Mouse (Mus musculus) lung, adult 2 months (tissue): Measurements from ENCODE around the gene Lrch1.

ENCODE experiments used
- CTCF ChIP-seq: fragments of 200-500 bp; IDR thresholded peaks from 2 replicates; pipeline ENCODE4 v1.5.1; 2011; ENCODE audit warnings: mild to moderate bottlenecking, low read length, control low read depth; ENCODE audit not compliant: insufficient read depth
- POLR2A ChIP-seq: fragments of 200-500 bp; IDR thresholded peaks from 2 replicates; pipeline ENCODE4 v1.6.1; 2011; ENCODE audit warnings: low read depth, mild to moderate bottlenecking, control low read depth, low read length, borderline replicate concordance; ENCODE audit errors: extremely low read depth

DNA sequence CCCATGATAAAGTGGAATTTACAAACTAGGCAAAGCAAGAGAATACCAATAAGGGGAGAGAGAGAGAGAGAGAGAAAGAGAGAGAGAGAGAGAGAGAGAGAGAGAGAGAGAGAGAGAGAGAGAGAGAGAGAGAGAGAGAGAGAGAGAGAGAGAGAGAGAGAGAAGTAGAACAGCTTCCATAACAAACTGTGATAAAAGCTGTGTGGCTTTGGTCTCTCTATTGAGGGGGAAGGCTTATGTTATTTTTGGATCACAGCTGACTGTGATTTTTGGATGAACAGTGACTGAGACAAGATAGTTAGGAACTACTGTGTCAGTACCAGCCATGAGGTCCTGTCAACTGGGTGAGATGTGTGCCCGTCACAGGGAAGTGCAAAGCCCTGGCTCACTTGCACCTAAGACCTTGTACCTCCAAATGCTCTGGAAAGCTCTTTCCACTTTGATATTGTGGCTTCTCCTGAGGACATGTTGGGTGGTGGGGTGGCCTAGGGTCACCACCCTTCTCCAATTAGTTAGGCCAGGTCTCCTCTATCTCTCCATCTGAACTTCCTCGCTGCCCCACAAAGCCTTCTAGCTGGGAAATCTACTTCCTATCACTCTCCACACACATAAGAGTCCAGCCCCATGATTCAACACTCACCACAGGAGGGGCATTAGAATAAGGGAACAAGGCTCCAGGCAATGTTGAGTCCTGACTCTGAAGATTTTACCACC lies 79.3 kb downstream of the Lrch1 start:
- TF ChIP-seq CTCF: no peak
- TF ChIP-seq POLR2A: no peak
